8 mouse cellular contexts compared by ENCODE assay signal in genomic region chr17:32112434-32113254, GRCm38 (mm10). TPM values are rescaled to one million over a fixed set of nuclear protein-coding genes. Genes with fewer than 3 reads are reported as not detected.
DNase-seq lines count a peak whose midpoint lies in the region; ATAC-seq lines count a peak whose summit lies in the region.

No protein-coding gene starts in this region.

- no peak overlapping the region for H3K9ac ChIP-seq in kidney, embryonic 14.5 days (ENCODE audit: low read depth, low read length)
- H3K9ac ChIP-seq in embryonic facial prominence, embryonic 14.5 days (ENCODE audit: low read depth, low read length): no peak overlapping the region
- no peak overlapping the region for H3K9ac ChIP-seq in intestine, embryonic 16.5 days (ENCODE audit: low read depth, low read length)
- no peak overlapping the region for H3K9ac ChIP-seq in midbrain, embryonic 15.5 days

- WGBS in kidney, embryonic 14.5 days: 74% methylated on average over 8 of the region's 8 CpGs
- WGBS in embryonic facial prominence, embryonic 14.5 days: 66% methylated on average over 8 of the region's 8 CpGs
- 74% methylated on average over 8 of the region's 8 CpGs for WGBS in intestine, embryonic 16.5 days
- WGBS in midbrain, embryonic 15.5 days: 65% methylated on average over 8 of the region's 8 CpGs

- no peak overlapping the region for H3K4me3 ChIP-seq in kidney, embryonic 14.5 days (ENCODE audit: low read length)
- H3K4me3 ChIP-seq in embryonic facial prominence, embryonic 14.5 days (ENCODE audit: low read depth, low read length): no peak overlapping the region
- no peak overlapping the region for H3K4me3 ChIP-seq in intestine, embryonic 16.5 days (ENCODE audit: low read length)
- peak overlapping the region; percentile 56; the same call in 1 of the 2 replicates for H3K4me3 ChIP-seq in midbrain, embryonic 15.5 days

- peak overlapping the region; percentile 98; the same call in 1 of the 2 replicates for H3K4me2 ChIP-seq in kidney, embryonic 14.5 days (replicated peaks; ENCODE audit: low read depth, low read length)
- H3K4me2 ChIP-seq in embryonic facial prominence, embryonic 14.5 days (ENCODE audit: low read depth, low read length): peak overlapping the region; percentile 97; the same call in 1 of the 2 replicates
- H3K4me2 ChIP-seq in intestine, embryonic 16.5 days (ENCODE audit: low read depth, low read length): peak overlapping the region; percentile 98; the same call in 1 of the 2 replicates
- H3K4me2 ChIP-seq in midbrain, embryonic 15.5 days: peak overlapping the region; percentile 99

- peaks cover 2% of the 10 kb centered on the region for H3K27me3 ChIP-seq in kidney, embryonic 14.5 days (ENCODE audit: control insufficient read depth, insufficient read depth, low read length)
- peaks cover 7% of the 10 kb centered on the region for H3K27me3 ChIP-seq in embryonic facial prominence, embryonic 14.5 days (replicated peaks; ENCODE audit: control insufficient read depth, insufficient read depth, low read length)
- no peaks in the 10 kb centered on the region; the same call in 1 of the 2 replicates for H3K27me3 ChIP-seq in intestine, embryonic 16.5 days (replicated peaks; ENCODE audit: control insufficient read depth, insufficient read depth, low read length)
- H3K27me3 ChIP-seq in midbrain, embryonic 15.5 days (replicated peaks): no peaks in the 10 kb centered on the region

- H3K4me1 ChIP-seq in kidney, embryonic 14.5 days (ENCODE audit: control insufficient read depth, insufficient read depth, low read length): peaks cover 21% of the 10 kb centered on the region
- peaks cover 22% of the 10 kb centered on the region for H3K4me1 ChIP-seq in embryonic facial prominence, embryonic 14.5 days (ENCODE audit: control insufficient read depth, insufficient read depth, low read length)
- H3K4me1 ChIP-seq in intestine, embryonic 16.5 days (ENCODE audit: control insufficient read depth, insufficient read depth, low read length): peaks cover 19% of the 10 kb centered on the region
- H3K4me1 ChIP-seq in midbrain, embryonic 15.5 days: peaks cover 20% of the 10 kb centered on the region

- H3K27ac ChIP-seq in kidney, embryonic 14.5 days (ENCODE audit: low read depth, low read length): no peak overlapping the region
- H3K27ac ChIP-seq in embryonic facial prominence, embryonic 14.5 days (replicated peaks; ENCODE audit: low read depth, low read length): no peak overlapping the region
- H3K27ac ChIP-seq in intestine, embryonic 16.5 days (ENCODE audit: low read length): no peak overlapping the region
- H3K27ac ChIP-seq in midbrain, embryonic 15.5 days: no peak overlapping the region

- DNase-seq in kidney, adult 8-10 months: no peak
- DNase-seq in embryonic facial prominence, embryonic 14.5 days (ENCODE audit: low spot score): no peak
- DNase-seq in urinary bladder, postnatal 25 days (ENCODE audit: low spot score): no peak
- no peak for DNase-seq in adrenal gland, postnatal 36 days
- DNase-seq in kidney, postnatal 10 days: no peak

- ATAC-seq in kidney, embryonic 14.5 days (ENCODE audit: low FRiP score, low TSS enrichment): no peak
- ATAC-seq in embryonic facial prominence, embryonic 14.5 days (ENCODE audit: low read depth): no peak
- no peak for ATAC-seq in intestine, embryonic 16.5 days
- ATAC-seq in midbrain, embryonic 15.5 days (replicated peaks): no peak

- no peaks in the 10 kb centered on the region for H3K36me3 ChIP-seq in kidney, embryonic 14.5 days (ENCODE audit: control insufficient read depth, insufficient read depth, low read length)
- no peaks in the 10 kb centered on the region for H3K36me3 ChIP-seq in embryonic facial prominence, embryonic 14.5 days (ENCODE audit: control insufficient read depth, insufficient read depth, low read length)
- H3K36me3 ChIP-seq in intestine, embryonic 16.5 days (ENCODE audit: control insufficient read depth, insufficient read depth, low read length): no peaks in the 10 kb centered on the region
- H3K36me3 ChIP-seq in midbrain, embryonic 15.5 days (replicated peaks): no peaks in the 10 kb centered on the region

- H3K9me3 ChIP-seq in kidney, embryonic 14.5 days (ENCODE audit: control insufficient read depth, low read length): no peaks in the 10 kb centered on the region
- no peaks in the 10 kb centered on the region for H3K9me3 ChIP-seq in embryonic facial prominence, embryonic 14.5 days (ENCODE audit: control insufficient read depth, low read length)
- no peaks in the 10 kb centered on the region for H3K9me3 ChIP-seq in intestine, embryonic 16.5 days (ENCODE audit: control insufficient read depth, low read length)
- no peaks in the 10 kb centered on the region for H3K9me3 ChIP-seq in midbrain, embryonic 15.5 days

RNA-seq across cellular contexts. Expression of gene Notch3, which starts 54.0 kb away (rescaled TPM):
- 15.9 and 16.9 TPM in 2 replicates for polyA plus RNA-seq in kidney, embryonic 14.5 days (2014; fragmentation: Nextera tagmentation; extraction: Ambion mirVana)
- 17.6 and 18.7 TPM in 2 replicates for polyA plus RNA-seq in embryonic facial prominence, embryonic 14.5 days (2014; fragmentation: Nextera tagmentation; extraction: Ambion mirVana)
- 5.1 and 6.6 TPM in 2 replicates for polyA plus RNA-seq in intestine, embryonic 16.5 days (2015; fragmentation: Nextera tagmentation; extraction: Ambion mirVana)
- 7.9 and 8.9 TPM in 2 replicates for polyA plus RNA-seq in midbrain, embryonic 15.5 days (2015; fragmentation: Nextera tagmentation; extraction: Ambion mirVana)
- 10 to 100 TPM in 1 of 2 experiments, 1 to 10 TPM in 1; 8.1 to 13.0 TPM for total RNA-seq in adrenal gland, postnatal 36 days (2021)
